Mouse (Mus musculus) right cerebral cortex, adult 18-20 months (tissue): ENCODE data around the gene Rnft2.

Source experiments
- DNase-seq: peaks from one replicate; pipeline ENCODE4 v3.0.0; 2022; ENCODE audit warnings: mixed read lengths

The Rnft2 gene

GRCm38 (mm10) chr5:118171665-118172064 lies 73.3 kb downstream of the Rnft2 start:
- DNase-seq = peak; percentile 75

DNA sequence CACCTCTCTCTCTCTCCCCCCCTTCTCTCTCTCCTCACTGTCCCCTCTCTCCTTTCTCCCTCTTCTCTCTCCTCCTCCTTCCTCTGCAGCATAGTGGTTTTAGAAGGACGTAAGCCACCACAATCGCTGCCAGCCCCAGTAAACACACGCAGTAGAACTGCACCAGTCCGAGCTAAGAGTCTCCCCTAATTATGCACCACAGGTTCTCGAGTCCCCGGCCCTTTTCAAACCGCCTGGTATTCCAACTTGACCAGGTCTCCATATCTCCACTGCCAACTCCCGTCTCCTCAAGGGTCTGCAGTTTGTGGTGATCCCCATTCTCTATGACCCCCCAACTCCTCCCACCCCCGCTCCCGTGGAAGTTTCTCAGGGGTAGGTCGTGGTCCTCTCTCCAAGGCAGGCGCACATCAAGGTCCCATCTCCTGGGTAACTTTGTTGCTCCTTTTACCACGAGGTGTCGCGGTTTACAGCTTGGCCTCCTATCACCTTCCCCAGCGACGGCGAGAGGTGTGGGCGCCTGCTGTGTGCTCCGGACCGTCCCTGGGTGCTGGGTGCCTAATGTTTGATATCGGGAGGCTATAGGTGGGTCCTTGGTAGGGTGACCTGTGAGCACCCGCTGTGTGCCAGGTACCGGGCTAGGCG lies 73.9 kb downstream of the Rnft2 start:
- peak; percentile 32 for DNase-seq

- peak; percentile 28 for DNase-seq
These were observed 75.4 kb downstream of the Rnft2 start for GRCm38 (mm10) chr5:118169222-118170221.

- DNase-seq = peak; percentile 32
These were observed 77.3 kb downstream of the Rnft2 start for GRCm38 (mm10) chr5:118167561-118167995.

GRCm38 (mm10) chr5:118165462-118165861 lies 79.5 kb downstream of the Rnft2 start:
- no peak for DNase-seq

DNA sequence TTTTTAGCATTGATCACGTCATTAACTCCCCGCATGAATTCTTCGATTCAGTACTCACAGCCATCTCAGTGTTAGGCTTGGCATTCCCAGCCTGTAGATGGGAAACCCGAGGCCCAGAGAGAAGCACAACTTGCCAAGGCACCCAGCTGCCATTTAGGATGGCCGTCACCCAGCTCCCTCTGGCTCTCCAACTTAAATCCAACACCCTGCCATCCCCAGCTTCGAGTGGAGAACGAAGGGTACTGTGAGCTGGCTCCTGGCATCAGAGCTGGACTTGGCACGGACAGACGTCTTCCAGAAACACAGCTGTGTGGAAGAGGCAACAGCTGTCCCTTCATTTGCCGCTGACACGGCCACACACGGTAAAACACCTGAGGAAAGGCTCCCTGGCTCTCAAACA lies 80.3 kb downstream of the Rnft2 start, which contains the start of gene Hrk:
Hrk (plus strand) TSS at position 68 of the 400 bp plus-strand sequence.
- no peak for DNase-seq

DNA sequence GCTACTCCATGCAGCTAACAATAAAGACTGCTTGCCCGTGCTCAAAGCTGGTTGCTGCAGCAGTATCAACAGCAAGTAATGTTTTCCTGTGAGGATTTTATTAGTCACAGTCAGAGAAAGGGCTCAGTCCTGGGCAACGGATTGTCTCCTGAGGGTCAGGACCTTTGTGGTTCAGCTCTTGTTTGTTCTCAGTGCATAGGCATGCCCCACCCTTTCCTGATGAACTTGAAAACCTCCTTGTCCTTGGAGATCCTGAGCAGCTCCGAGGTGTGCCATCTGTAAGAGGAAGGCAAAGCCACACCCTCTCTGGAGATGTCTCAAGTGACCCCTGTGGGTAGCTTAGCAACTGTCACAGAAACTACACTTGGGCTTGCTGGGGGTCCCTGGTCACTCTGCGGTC lies 84.2 kb downstream of the Rnft2 start:
- no peak for DNase-seq

DNA sequence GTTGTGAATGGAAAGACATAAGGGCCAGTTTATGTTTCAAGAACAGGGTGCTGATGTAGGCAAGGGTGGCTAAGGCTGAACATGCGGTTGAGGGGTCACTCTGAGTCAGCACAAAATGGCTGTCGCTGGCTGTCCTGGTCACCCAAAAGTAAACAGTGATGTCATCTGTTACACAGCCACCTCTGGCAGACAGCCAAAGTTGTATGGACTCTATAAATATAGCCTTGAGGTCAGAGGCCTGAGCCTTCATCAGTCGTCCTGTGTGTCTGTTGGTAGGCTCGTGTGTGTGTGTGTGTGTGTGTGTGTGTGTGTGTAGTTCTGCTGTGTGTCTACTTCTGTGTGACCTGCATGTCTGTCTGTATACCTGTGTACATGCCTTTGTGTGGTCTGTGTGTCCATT lies 87.9 kb downstream of the Rnft2 start:
- no peak for DNase-seq

DNA sequence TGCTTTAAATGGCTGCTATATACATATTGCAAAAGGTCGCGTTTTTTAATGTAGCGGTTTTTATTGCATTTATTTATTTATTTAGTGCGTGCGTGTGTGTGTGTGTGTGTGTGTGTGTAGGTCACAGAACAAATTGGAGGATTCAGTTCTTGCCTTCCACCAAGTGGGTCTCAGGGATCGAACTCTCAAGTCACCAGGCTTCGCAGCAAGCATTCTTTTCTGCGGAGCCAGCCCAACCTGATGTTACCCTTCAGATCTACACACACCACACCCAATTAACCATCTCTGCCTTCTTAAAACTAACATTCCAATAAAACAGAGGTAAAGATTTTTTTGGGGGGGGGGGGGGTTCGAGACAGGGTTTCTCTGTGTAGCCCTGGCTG lies 89.4 kb downstream of the Rnft2 start:
- DNase-seq = no peak

DNA sequence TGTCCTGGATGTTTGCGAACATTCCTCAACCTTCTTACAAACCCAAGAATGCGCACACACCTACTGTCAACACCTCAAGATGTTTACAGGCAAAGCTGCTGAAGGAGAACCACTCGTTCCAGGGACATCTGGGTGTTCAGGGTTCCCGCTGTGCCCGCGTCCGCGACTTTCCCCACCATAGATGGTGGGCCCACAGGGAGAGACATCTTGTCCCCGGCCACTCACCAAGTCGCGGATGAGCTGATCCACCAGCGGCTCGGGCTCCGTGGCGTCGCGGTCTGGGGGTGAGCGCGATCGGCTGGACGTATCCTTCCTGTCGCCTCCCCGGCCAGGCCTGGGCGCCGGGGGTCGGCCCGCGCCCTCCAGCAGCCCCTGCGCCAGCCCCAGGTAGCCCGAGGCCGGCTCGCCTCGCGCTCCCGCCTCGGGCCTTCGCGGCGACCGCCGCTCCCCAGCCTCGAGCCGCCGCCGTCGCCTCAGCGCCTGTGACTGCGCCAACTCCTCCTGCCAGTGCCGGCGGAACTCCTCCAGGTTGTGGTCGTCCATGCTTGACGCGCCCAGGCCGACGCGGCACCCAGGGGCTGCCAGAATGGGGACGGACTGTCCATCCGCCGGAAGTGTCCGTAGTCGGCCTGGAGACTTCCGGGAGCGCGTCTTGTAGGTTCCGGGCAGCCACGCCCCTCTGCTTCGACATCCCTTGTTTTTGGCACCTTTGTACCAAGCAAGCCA lies 89.9 kb downstream of the Rnft2 start, which contains the start of gene Fbxw8:
Fbxw8 (minus strand) TSS at position 626 of the 726 bp plus-strand sequence.
- peak; percentile 86 for DNase-seq

DNA sequence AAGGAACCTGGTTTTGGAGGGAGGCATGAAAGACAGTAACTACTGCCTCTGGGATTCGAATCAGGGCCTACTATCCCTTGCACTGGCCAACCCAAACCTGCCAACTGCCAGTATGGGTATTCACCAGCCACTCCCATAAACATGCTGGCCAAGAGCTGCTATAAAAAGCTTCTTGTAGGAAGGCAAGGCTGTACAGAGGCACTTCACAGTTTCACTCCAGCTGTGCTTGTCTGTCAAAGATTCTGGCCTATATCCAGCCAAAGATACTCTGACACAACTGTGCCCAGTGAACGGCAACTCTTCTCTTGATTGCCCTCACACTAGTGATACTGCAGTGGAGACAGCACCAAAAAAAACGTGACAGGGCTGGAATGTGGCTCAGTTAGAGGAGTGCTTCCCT lies 95.2 kb downstream of the Rnft2 start:
- DNase-seq = no peak

- DNase-seq = no peak
These were observed 97.7 kb downstream of the Rnft2 start for GRCm38 (mm10) chr5:118147264-118147663.

DNA sequence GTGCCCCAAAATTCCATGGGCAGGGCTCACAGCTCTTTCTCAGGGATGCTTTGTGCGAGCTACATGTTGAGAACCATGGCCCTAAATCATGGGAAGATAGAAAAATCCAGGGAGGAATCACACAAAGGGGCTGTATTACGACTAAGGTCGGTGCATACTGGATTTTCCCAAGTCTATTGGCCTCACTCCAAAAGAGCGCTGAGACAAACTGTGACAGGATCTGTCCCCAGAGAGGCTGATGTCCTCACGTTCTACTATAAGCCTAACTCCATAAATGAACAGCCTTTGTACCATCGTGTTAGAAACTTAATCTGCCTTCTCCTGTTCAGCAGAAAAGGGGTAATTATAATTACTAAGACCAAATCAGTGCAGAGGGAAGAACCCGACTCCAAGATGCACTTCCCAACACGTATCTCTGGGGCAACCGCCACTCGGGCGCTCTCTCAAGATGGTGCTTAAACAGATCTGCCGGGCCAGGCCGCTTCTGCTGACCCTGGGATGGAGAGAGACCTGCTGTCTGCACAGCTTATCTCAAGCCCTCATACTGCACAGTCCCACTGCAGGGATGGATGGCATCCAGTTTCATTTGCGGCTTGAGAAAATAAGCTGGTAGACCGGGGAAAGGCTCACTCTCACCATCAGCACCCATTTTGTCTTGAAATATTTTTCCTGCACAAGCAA lies 98.8 kb downstream of the Rnft2 start:
- DNase-seq = no peak

DNA sequence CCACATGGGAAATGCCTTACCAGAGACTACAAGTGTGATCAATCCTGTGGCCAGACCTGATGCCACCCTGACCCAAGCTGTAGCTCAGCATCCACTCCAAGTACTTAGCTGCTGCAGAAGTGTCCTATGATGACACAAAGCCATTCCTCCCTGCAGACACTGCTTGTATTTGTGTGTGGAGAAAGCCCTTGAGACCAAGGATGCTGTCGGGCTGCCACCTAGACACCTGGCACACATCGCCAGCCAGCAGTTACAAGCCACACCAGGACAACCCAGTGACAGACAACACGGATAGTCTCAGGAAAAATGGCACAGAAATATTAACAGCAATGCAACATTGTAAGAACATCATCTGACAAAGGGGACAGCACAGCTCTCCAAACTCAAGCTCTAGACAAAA lies 99.5 kb downstream of the Rnft2 start:
- DNase-seq = no peak

- no peak for DNase-seq
These were observed 100.1 kb downstream of the Rnft2 start for GRCm38 (mm10) chr5:118144770-118145169.

DNA sequence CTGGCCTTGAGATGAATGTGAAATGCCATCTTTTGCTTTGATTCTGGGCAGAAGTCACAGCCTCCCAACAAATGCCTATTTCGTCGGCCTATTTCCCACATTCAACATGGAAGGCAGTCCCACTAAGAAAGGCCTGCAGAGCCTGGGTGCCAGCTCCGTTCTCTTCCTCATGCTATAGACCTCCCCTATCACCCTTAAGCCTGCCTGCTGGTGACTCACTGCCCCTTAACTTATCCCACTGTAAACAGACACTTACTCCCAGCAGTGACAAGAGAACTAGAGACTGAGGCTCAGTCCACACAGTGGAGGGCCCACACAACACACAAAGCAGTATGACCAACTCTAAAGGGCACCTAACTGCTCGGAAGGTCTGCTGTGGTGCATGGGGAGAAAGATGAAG lies 100.6 kb downstream of the Rnft2 start:
- no peak for DNase-seq

DNA sequence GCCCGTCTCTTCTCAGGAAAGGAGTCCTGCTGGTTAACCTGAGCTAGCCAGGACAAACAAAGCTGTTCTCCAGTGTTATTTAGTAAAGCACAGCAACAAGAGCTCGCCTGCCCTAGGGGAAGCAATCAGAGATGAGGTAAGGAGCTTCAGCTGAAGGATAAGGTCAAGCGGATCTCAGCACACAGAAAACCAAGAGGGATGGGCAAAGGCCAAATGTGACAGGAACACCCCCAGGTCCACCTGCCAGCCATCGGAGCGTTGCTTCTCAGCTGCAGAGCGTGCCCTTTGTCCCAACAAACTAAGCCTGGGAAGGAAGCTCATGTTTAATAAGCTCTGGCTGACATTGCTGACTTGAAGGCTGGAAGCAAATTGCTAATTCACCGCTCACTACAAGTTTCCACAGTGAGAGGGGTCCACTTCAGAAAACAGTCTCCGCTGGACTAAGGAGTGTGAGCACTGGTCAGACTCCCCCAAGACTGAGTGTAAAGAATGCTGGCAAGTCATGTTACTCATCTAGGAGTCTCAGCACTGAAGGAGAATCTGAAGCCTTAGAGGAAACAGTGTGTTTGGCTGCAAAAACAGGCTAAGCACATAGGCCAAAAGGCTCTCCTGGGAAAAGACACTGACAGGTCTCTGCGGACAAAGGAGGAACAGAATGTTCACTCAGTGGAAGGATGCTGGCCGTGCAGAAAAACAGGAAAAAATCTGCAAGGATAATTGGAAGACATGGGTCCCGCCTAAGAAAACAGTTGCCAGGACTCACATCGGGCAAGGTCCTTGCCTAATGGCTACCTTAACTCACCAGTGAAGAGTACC lies 101.5 kb downstream of the Rnft2 start:
- DNase-seq = no peak

DNA sequence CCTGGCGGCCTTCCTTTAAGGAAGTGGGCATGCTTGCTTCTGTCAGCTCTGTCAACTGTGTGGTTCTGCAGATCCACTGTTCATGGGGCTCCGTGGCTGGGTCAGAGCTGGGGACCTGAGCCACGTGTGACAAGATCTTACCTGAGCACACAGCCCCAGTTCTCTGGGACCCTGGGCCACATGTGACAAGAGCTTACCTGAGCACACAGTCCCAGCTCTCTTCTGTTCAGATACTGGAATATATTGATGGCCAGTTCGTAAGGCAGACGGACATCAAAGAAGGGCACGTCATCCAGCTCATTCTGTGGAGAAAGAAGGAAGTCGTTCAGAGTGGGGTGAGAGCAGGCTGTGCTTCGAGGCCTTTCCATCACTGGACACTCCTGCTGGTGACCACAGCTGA lies 102.4 kb downstream of the Rnft2 start:
- DNase-seq = no peak
